Mouse (Mus musculus) frontal cortex, postnatal 14 days (tissue): ENCODE measurements around the gene Cxxc4.

Experiments
- DNase-seq, 2 experiments: peaks; one replicate each; pipeline ENCODE4 v3.0.0; 2022; ENCODE audit warnings: low spot score in 2 of 2

Cxxc4 gene

DNA sequence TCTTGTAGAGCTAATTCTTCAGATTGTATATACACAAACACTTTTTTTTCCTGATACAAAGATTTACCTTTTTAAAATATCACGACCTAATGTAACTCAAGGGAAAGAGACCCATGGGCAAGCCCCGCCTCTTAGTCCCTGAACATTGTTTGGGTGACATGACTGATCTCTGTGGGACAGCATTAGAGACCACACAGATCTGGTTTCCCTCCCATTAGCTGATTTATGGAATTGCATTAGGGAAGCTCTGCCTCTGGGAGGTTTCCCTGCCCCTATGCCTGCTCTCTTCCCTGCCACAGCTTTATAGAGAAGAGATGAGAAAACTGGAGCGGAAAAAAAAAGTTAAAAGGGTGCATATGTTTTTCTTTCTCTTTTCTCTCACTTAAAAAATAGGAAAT lies 7.6 kb downstream of the Cxxc4 start:
- DNase-seq = no peak

DNA sequence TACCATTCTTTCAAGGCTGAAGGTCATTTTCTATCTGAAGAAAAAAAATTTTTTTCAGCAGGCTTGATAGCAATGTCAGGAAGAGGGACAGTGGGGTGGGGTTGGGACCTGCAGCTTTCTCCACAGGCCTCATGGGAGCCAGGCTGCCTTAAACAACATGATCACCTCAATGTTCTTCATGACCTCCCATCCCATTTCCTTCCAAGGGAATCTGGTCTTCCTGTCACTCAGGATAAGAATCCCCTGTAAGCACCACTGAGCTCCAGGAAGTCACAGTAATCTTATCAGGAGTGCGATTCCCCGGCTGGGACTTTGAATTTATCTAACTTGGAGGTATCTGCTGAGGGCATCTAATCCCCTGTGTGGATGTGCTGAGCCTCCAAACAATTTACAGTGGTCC lies 17.9 kb downstream of the Cxxc4 start:
- no peak for DNase-seq

DNA sequence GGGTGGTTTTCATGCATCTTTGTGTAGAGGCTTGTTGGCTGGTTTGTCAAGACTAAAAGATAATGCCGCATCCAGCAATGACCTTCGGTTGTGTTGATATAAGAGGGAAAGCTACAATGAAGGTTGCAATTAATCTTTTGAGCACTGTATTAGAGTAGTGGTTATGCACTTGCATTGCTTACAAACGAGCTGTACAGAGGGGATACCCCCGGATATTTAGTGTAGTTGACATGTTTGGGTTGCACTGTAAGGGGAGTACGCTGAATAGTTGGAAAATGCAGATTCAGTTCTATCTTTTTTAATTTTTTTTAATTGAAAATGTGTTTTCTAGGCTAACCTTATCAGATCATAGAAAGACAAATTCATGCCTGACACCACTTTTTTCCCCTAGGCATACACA lies 22.4 kb downstream of the Cxxc4 start:
- DNase-seq = no peak

DNA sequence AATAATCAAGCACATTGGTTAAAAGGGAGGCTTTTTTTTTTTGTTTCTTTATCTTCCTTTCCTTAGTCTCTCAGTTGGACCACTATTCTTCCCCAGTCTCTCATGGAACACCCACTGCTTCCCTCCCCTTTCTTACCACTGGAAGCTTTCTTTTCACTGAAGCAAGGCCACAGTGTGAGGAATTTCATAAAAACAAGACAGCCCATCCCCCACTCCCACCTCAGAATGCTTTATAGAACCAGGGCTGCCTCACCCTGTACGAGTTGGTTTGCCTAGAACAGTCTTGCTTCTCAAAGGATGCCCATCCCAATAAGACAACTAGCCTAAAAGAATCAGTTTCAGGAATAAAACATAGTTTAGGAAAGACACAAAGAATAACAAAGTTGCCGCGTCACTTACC lies 23.0 kb downstream of the Cxxc4 start:
- no peak for DNase-seq

DNA sequence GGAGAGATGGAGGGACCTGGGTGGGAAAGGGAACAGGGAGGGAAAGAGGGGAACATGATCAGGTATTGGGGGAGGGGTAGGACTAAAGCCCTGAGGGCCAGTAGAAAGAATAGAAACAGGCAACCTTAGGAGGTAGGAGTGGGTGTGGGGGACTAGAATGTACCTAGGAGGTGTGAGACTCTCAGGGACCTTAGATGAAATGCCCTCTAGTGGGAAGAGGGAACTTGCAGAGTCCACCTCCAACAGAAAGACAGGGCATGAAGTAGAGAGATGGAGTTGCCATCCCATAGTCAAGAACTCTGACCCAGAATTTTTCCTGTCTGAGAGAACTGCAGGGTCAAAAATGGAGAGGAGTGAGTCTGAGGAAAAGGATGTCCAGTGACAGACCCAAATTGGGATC lies 43.4 kb downstream of the Cxxc4 start:
- no peak for DNase-seq

DNA sequence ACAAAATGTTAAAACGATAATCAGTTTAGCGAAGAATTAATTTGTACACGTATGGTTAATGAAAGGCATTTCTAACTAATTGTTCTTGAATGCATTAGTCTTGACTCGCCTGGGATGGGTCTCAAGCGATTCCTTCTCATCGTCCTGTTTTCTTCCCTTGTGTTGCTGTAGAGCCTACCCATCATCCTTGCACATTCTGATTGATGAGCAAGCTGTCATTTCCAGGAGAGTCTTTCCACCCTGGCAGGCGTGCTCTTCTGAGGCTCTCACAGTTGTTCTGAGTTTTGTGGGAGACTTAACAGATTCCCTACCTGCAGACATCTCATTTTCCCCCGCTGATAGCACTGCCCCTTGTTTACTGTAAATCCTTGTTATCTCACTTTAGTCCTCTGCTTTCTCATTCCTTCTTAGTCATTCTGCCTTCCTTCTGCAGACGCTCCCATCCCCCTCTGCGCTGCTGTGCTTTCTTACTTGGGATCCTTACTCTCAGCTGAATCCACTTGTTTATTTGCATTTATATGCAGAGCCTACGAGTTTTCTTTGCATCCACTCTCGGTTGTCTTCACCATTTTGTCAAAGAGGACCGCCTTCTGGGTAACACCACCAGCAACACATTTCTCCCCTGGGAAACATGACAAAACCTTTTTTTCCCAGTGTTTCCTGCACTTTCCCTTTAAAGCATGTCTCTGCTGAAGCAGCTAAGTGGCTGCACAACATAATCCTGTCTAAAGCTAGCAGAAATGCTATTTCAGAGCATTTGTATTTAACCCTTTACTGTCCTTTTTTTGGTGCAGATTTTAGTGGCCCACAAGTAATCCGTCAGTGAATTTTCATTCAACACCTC lies 45.5 kb downstream of the Cxxc4 start:
- peak in 1 of 2 experiments; percentile 9 for DNase-seq

DNA sequence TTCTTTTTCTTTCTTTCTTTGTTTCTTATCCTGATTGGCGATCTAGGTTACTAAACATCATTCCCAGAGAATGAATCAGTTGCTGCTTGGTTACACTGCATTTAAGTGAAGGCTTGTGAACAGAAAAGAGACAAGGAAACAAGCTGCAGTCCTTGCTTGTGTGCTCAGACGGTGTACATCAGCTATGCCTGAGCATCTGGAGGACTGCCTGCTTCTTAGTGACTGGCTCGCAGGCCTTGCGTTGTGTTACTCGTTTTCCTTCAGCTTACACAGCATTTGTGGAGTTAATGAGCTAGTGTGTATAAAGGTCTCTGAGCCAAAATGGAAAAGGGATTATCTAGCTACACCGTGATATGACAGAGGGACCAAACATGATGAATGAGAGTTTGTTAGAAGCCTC lies 58.9 kb downstream of the Cxxc4 start:
- DNase-seq = no peak

DNA sequence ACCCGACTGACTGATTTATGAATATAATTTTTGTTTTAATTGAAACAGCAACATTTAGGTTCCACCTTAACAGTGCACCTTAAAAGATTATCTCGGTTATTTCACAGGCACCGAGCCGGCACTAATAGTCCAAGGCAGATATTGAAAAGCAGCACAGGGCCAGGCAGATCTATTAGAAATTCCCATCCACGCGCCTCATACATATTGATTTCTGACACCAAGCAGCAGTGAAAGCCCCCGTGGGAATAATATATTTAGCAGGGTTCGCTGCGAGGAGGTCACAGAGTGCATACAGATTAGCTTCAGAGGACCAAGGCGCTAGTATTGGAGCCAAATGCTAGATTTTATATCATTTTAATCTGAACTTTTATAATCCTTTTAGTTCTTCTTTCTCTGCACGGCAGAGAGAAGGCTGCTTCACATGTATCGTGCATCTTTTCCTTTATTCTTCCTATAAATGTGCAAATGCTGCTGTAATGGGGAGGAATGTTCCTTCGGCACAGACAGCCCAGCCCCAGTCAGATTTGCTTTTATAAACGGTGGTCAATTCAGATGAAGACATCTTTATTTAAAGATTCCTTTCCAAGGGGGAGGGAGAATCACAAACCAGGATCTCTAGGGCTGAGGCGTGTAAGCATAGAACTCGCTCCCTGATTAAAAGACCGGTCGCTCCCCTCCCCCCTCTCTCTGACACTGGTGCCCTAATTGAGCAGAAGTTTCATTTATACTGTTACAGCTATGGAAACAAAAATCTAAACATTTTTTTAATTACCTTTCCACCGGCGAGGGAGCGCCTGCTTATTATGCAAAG lies 66.6 kb downstream of the Cxxc4 start:
- DNase-seq = peak in 1 of 2 experiments; percentile 22

DNA sequence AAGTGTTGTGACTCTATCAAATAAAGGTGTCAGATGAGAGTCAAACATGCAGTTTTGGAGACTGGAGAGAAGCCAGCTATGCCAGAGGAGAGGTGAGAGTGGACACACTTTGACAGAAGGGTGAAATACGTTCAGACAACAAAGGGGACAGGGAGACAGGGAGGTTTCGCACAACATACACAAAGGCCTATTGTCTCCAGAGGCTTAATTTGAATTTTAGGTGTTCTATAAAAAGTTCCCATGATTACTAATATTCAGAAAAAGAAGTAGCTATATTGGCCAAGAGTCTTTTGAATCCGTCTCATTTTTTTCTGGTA lies 67.2 kb downstream of the Cxxc4 start:
- no peak for DNase-seq

DNA sequence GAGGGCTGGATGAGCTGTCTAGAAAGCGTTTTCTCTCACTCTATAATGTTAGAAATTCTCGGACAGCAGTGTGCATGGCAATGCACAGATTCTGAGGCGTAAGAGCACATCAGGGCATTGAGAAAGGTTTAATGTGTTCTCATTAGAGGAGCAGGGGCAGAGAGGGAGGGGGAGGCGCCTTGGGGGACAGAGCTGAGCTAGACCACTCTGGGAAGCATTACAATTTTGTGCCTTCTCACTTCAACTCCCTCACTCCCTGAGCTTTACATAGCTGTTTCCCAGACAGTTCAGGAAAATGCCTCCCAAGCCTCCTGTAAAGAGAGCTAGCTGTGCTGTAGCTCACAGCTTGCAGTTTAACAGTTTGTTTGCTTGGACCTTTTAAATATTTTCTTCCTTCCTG lies 70.2 kb downstream of the Cxxc4 start:
- no peak for DNase-seq

DNA sequence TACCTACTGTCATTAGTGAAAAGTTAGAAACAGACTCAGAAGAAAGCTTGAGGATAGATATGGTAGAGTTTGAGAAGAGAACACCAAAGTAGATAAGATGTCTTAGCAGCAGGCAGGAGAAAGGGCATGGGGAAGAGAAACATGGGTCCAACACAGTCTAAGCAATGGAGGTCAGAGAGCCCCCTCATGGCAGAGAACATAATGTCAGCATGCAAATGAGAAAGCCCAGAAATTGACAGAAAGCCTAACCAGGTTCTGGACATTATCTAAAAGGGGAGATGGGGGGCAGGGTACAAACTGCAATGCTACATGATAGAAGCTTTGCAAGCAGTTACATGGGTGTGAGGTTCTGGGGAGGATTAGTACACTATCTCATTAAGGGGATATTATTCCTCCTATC lies 71.5 kb downstream of the Cxxc4 start:
- DNase-seq = no peak
